In genomic region chr4:149854301-149854708, GRCm38 (mm10) we compare ENCODE assay signal across 8 mouse cellular contexts.
A peak's percentile ranks its signal among the peaks of the same experiment; 100 is the strongest.
DNase-seq lines count a peak whose midpoint lies in the region; ATAC-seq and TF ChIP-seq lines count a peak whose summit lies in the region.

No protein-coding gene starts in this region.

- WGBS in embryonic facial prominence, embryonic 14.5 days: 1% methylated on average over 21 of the region's 21 CpGs
- 18% methylated on average over 21 of the region's 21 CpGs for whole genome bisulfite sequencing in liver, adult 2 months
- WGBS in neural tube, embryonic 13.5 days: under 1% methylated on average over 21 of the region's 21 CpGs

- no peak overlapping the region; the same call in 1 of the 2 replicates for H3K9ac ChIP-seq in embryonic facial prominence, embryonic 14.5 days (ENCODE audit: low read depth, low read length)
- no peak overlapping the region for H3K9ac ChIP-seq in liver, adult 2 months (ENCODE audit: low read depth, low read length)
- peak overlapping the region; percentile 60 for H3K9ac ChIP-seq in neural tube, embryonic 13.5 days

- ATAC-seq in embryonic facial prominence, embryonic 14.5 days (ENCODE audit: low read depth): peak; percentile 83
- ATAC-seq in inflammation-experienced regulatory T-cells, adult 6 months: peak; percentile 74
- peak; percentile 90 for ATAC-seq in neural tube, embryonic 13.5 days (ENCODE audit: low read depth)

- no peak for TF ChIP-seq CTCF in liver, adult 2 months (IDR thresholded peaks at IDR 0.05; ENCODE audit: low read depth, low read length)

- no peaks in the 10 kb centered on the region for H3K79me2 ChIP-seq in liver, adult 2 months (ENCODE audit: control insufficient read depth, insufficient read depth, low read length)

- TF ChIP-seq POLR2A in liver, adult 2 months (IDR thresholded peaks at IDR 0.05; ENCODE audit: extremely low read depth, insufficient read depth, low read length): no peak

- peak overlapping the region; percentile 15; the same call in 1 of the 2 replicates for H3K4me3 ChIP-seq in embryonic facial prominence, embryonic 14.5 days (ENCODE audit: low read depth, low read length)
- H3K4me3 ChIP-seq in liver, adult 2 months (ENCODE audit: insufficient read depth, low read depth, low read length): no peak overlapping the region
- peak overlapping the region; percentile 30 for H3K4me3 ChIP-seq in neural tube, embryonic 13.5 days

- H3K27me3 ChIP-seq in embryonic facial prominence, embryonic 14.5 days (replicated peaks; ENCODE audit: control insufficient read depth, insufficient read depth, low read length): no peaks in the 10 kb centered on the region
- H3K27me3 ChIP-seq in liver, adult 2 months (ENCODE audit: control insufficient read depth, insufficient read depth, low read length): no peaks in the 10 kb centered on the region
- H3K27me3 ChIP-seq in neural tube, embryonic 13.5 days: no peaks in the 10 kb centered on the region

- H3K36me3 ChIP-seq in embryonic facial prominence, embryonic 14.5 days (ENCODE audit: control insufficient read depth, insufficient read depth, low read length): no peaks in the 10 kb centered on the region
- H3K36me3 ChIP-seq in liver, adult 2 months (ENCODE audit: control insufficient read depth, insufficient read depth, low read length): no peaks in the 10 kb centered on the region
- H3K36me3 ChIP-seq in neural tube, embryonic 13.5 days: no peaks in the 10 kb centered on the region

- H3K4me2 ChIP-seq in embryonic facial prominence, embryonic 14.5 days (ENCODE audit: low read depth, low read length): peak overlapping the region; percentile 55
- H3K4me2 ChIP-seq in neural tube, embryonic 13.5 days: peak overlapping the region; percentile 57

- no peaks in the 10 kb centered on the region for H3K9me3 ChIP-seq in embryonic facial prominence, embryonic 14.5 days (ENCODE audit: control insufficient read depth, low read length)
- H3K9me3 ChIP-seq in neural tube, embryonic 13.5 days: no peaks in the 10 kb centered on the region

- peak; percentile 48 for DNase-seq in gastrocnemius, postnatal 25 days
- no peak for DNase-seq in gastrocnemius, postnatal 10 days
- peak; percentile 94 for DNase-seq in ZHBTc4 (ENCODE audit: low read depth, low spot score)
- peak; percentile 91 for DNase-seq in embryonic facial prominence, embryonic 14.5 days (ENCODE audit: low spot score)
- DNase-seq in liver, adult 2 months (ENCODE audit: extremely low read depth, low read depth, low spot score): peak; percentile 61
- peak; percentile 97 for DNase-seq in thymus, postnatal 0 days (ENCODE audit: low spot score)

- H3K4me1 ChIP-seq in embryonic facial prominence, embryonic 14.5 days (ENCODE audit: control insufficient read depth, insufficient read depth, low read length): peaks cover 20% of the 10 kb centered on the region
- H3K4me1 ChIP-seq in liver, adult 2 months (ENCODE audit: control insufficient read depth, insufficient read depth, low read length): peaks cover 2% of the 10 kb centered on the region
- H3K4me1 ChIP-seq in neural tube, embryonic 13.5 days (replicated peaks): peaks cover 45% of the 10 kb centered on the region

- H3K27ac ChIP-seq in embryonic facial prominence, embryonic 14.5 days (replicated peaks; ENCODE audit: low read depth, low read length): peak overlapping the region; percentile 65
- H3K27ac ChIP-seq in liver, adult 2 months (replicated peaks; ENCODE audit: insufficient read depth, low read depth, low read length): no peak overlapping the region
- H3K27ac ChIP-seq in neural tube, embryonic 13.5 days (replicated peaks): peak overlapping the region; percentile 87
